Mouse (Mus musculus): ENCODE measurements around the gene Wdr4.

- TF ChIP-seq CTCF (IDR thresholded peaks at IDR 0.05; ENCODE audit: low read depth, low read length), result no peak
- no peak for TF ChIP-seq POLR2A (IDR thresholded peaks at IDR 0.05; ENCODE audit: extremely low read depth, insufficient read depth, low read length)
Measured at GRCm38 (mm10) chr17:31500908-31501307, 18.9 kb downstream of the Wdr4 start.
